Mouse (Mus musculus): ENCODE measurements around the gene Adamtsl4. TPM values are rescaled to one million over a fixed set of nuclear protein-coding genes. Genes with fewer than 3 reads are reported as not detected.

Adamtsl4 gene
- 0.80 and 1.1 TPM in 2 replicates for polyA plus RNA-seq (2014; fragmentation: Nextera tagmentation; extraction: Ambion mirVana)

DNA sequence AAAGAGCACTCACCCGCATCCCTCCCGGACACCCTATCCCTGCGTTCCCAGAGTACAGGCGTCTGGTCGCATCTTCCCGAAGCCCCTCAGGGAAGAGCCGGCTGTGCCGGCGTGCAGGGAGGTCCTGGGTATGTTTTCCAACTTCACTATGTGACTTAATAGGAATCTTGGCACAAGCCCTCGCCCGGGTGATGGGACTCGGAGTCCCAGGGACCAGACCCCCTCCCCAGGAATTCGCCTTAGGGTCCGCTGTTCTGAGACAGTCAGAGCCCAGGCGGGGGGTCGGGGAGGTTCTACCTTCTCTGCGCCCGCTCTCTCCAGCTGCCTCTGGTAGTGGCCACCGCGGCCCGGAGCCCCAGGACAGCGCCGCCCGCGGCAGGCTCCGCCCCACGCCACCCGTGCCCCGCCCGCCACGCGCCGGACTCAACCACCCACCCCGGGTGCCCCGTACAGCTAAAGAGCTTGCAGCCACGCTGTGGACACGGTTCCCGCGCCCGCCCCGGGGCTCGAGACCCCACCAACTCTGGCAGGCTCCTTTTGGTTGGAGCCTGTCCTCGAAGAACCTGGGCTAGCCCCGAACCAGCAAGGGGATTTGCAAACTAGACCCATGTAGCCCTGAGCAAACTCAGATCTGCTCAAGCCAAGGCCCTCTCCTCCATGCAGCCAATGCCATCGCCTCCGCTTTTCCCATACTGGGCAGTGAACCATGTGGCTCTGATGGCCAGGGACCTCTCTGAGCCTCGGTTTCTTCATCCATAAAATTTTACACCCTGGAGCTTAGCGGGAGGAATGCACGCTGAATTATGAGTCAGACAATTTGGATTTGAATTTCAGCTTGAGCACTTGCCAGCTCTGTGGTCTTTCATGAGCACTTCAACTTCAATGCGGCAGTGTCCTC, at the start of gene Adamtsl4:
TSS of gene Adamtsl4 (minus strand) at position 394 of the 898 bp plus-strand sequence.
- Histone ChIP-seq H3K36me3 (ENCODE audit: control insufficient read depth, insufficient read depth, low read length) (no peaks in the 10 kb centered on the region), H3K4me1 (ENCODE audit: control insufficient read depth, insufficient read depth, low read length) (peaks cover 11% of the 10 kb centered on the region; the same call in 1 of the 2 replicates), H3K27me3 (ENCODE audit: control insufficient read depth, insufficient read depth, low read length) (no peaks in the 10 kb centered on the region), H3K4me2 (ENCODE audit: low read length) (peak within 1 kb of the TSS; percentile 71), H3K27ac (replicated peaks; ENCODE audit: low read depth, low read length) (no peak within 1 kb of the TSS), H3K9ac (replicated peaks; ENCODE audit: low read length) (peak within 1 kb of the TSS; percentile 48; the same call in 1 of the 2 replicates), H3K4me3 (replicated peaks; ENCODE audit: low read depth, low read length) (peak within 1 kb of the TSS; percentile 33), H3K9me3 (ENCODE audit: control insufficient read depth, low read length) (no peaks in the 10 kb centered on the region)
- peak; percentile 57 for ATAC-seq (ENCODE audit: low FRiP score, low TSS enrichment)
- DNase-seq: peak; percentile 65
- WGBS: 4% methylated on average over 50 of the region's 50 CpGs

DNA sequence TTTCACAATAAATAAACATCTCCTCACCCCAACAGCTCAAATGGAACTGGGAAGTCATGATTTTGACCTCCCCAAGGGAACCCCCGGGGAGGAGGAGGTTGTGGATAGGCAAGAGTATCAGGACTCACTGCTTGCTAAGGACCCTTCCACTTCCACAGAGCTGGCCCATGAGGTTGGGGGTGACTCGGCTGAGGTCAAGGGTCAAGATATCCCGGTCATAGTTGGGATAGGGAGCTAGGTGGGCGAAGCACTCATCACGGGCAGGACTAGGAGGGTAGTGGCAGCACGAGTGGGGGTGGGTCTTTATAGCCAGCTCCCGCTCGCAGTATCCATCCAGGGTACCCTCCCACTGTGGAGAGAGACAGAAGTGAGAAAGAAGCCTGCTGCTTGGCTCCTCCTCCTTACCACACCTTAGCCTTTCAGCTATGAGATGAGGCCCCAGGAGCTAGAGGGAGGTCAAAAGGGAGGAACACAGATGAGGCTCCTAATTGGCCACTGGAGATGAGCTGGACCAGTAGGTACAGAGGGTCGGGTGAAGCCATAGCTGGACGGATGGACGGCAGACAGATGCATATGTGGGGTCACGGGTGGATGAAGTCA, 47.5 kb upstream of the Adamtsl4 start:
- ATAC-seq (ENCODE audit: low FRiP score, low TSS enrichment) (no peak), DNase-seq (no peak)
- Histone ChIP-seq H3K27me3 (ENCODE audit: control insufficient read depth, insufficient read depth, low read length) (no peaks in the 10 kb centered on the region), H3K4me2 (ENCODE audit: low read length) (no peak overlapping the region), H3K9ac (replicated peaks; ENCODE audit: low read length) (no peak overlapping the region), H3K27ac (replicated peaks; ENCODE audit: low read depth, low read length) (no peak overlapping the region), H3K4me3 (replicated peaks; ENCODE audit: low read depth, low read length) (no peak overlapping the region), H3K4me1 (ENCODE audit: control insufficient read depth, insufficient read depth, low read length) (no peaks in the 10 kb centered on the region), H3K36me3 (ENCODE audit: control insufficient read depth, insufficient read depth, low read length) (peaks cover 45% of the 10 kb centered on the region), H3K9me3 (ENCODE audit: control insufficient read depth, low read length) (no peaks in the 10 kb centered on the region)
- WGBS: 90% methylated on average over 12 of the region's 12 CpGs

DNA sequence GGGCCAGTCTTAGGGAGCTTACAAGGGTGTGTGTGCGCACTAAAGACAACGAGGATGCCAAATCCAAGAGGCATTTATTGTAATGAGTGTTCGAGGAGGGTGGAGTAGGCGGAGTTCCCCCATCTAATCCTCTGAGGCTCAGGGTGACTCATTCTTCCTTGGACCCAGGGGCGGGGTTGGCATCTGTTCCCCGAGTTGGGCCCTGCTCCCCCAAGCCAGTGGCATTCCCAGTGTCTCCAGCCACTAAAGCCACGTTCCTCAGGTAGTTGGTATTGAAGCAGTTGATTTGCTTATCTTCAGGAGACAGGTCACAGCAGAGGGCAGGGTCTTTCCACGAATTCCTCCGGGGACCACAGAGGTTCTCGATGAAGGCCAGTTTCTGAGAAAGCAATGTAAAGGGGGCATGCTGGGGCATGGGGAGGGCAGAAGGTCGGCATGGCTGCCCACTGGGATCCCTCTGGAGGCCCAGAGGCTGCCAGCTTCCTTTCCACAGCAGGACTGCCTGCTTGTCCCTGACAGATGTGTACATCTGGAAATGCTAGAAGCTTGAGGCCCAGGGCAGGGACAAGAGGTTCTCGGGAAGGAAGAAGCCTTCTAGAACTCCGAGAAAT, 46.5 kb upstream of the Adamtsl4 start:
- H3K9ac ChIP-seq (replicated peaks; ENCODE audit: low read length): no peak overlapping the region
- peaks cover 36% of the 10 kb centered on the region for H3K36me3 ChIP-seq (ENCODE audit: control insufficient read depth, insufficient read depth, low read length)
- ATAC-seq (ENCODE audit: low FRiP score, low TSS enrichment): no peak
- WGBS: 78% methylated on average over 13 of the region's 13 CpGs
- H3K9me3 ChIP-seq (ENCODE audit: control insufficient read depth, low read length): no peaks in the 10 kb centered on the region
- H3K4me2 ChIP-seq (ENCODE audit: low read length): no peak overlapping the region
- H3K4me3 ChIP-seq (replicated peaks; ENCODE audit: low read depth, low read length): no peak overlapping the region
- H3K4me1 ChIP-seq (ENCODE audit: control insufficient read depth, insufficient read depth, low read length): no peaks in the 10 kb centered on the region
- H3K27me3 ChIP-seq (ENCODE audit: control insufficient read depth, insufficient read depth, low read length): no peaks in the 10 kb centered on the region
- no peak overlapping the region for H3K27ac ChIP-seq (replicated peaks; ENCODE audit: low read depth, low read length)
- no peak for DNase-seq

DNA sequence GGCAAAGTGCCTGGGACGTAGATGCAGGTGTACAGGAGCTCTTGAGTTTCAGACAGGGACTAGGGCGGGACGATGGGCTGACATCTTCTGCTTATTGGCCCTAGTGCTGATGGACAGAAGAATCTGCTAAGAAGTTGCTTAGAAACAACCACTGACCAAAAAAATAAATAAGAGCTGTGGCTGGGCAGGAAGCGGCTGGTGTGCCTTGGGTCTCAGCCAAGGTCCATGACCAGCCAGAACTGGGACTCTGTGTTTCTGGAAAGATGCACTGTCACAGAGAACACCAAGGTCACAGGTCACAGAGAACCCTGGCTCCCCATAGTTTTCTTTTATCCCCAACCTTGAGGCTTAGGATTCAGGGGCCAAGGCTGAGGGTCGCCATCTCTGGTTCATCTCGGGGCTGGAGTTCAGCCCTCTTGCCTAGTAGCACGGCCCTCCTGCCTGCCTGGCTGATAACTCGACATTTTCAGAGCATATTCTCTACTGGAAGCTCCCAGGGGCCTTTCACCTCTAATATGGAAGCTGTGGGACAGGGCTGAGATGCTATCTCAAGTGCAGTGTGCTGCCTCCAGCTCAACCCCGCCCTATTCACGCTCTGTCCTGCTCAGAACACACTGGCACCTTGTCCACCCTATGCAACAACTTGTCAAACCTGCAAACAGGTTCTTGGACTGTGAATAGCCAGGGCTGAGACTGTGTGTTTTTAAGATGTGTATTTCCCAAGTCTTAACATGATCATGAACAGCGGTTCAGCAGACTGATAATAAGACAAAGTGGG, 45.2 kb upstream of the Adamtsl4 start:
- H3K27me3 ChIP-seq (ENCODE audit: control insufficient read depth, insufficient read depth, low read length): no peaks in the 10 kb centered on the region
- H3K27ac ChIP-seq (replicated peaks; ENCODE audit: low read depth, low read length): no peak overlapping the region
- H3K9me3 ChIP-seq (ENCODE audit: control insufficient read depth, low read length): no peaks in the 10 kb centered on the region
- H3K4me2 ChIP-seq (ENCODE audit: low read length): no peak overlapping the region
- DNase-seq (no peak), ATAC-seq (ENCODE audit: low FRiP score, low TSS enrichment) (no peak)
- H3K36me3 ChIP-seq (ENCODE audit: control insufficient read depth, insufficient read depth, low read length): peaks cover 29% of the 10 kb centered on the region
- H3K4me3 ChIP-seq (replicated peaks; ENCODE audit: low read depth, low read length): no peak overlapping the region
- H3K4me1 ChIP-seq (ENCODE audit: control insufficient read depth, insufficient read depth, low read length): no peaks in the 10 kb centered on the region
- no peak overlapping the region for H3K9ac ChIP-seq (replicated peaks; ENCODE audit: low read length)
- 84% methylated on average over 11 of the region's 11 CpGs for WGBS

DNA sequence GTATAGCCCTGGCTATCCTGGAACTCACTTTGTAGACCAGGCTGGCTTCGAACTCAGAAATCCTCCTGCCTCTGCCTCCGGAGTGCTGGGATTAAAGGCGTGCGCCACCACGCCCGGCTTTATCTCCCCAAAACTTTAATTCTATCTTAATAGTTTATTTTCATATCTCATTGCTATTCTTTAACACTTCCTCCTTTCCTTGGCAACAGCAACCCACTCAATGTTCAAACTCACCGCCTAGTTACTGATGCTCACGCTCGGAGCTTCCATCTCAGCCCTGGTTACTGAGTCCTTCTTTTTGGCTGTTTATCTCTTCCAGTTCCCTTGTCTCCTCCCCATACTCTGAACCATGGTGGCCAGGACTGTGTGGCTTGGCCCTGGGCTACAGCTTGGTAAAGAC, 44.6 kb upstream of the Adamtsl4 start:
- Histone ChIP-seq H3K4me3 (replicated peaks; ENCODE audit: low read depth, low read length) (no peak overlapping the region), H3K27me3 (ENCODE audit: control insufficient read depth, insufficient read depth, low read length) (no peaks in the 10 kb centered on the region), H3K9me3 (ENCODE audit: control insufficient read depth, low read length) (no peaks in the 10 kb centered on the region), H3K27ac (replicated peaks; ENCODE audit: low read depth, low read length) (no peak overlapping the region), H3K9ac (replicated peaks; ENCODE audit: low read length) (no peak overlapping the region), H3K4me2 (ENCODE audit: low read length) (no peak overlapping the region), H3K36me3 (ENCODE audit: control insufficient read depth, insufficient read depth, low read length) (peaks cover 29% of the 10 kb centered on the region), H3K4me1 (ENCODE audit: control insufficient read depth, insufficient read depth, low read length) (no peaks in the 10 kb centered on the region)
- WGBS: 99% methylated on average over 9 of the region's 9 CpGs
- no peak for ATAC-seq (ENCODE audit: low FRiP score, low TSS enrichment)
- DNase-seq: no peak

DNA sequence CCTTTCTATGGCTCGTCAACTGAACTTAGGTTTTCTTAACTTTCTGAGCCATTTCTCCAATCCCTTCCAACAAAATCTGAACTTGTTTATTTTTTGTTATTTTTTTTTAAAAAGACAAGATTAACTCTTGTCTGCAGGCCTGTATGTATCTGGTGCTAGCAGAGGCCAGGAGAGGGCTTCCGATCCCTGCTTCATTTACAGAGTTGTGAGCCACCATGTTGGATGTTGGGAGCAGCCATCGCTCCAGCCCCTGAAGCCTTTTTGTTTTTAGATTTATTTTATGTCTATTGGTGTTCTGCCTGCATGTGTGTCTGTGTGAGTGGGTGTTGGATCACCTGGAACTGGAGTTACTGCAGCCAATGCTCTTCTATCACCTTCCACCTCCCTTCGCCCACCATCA, 44.1 kb upstream of the Adamtsl4 start:
- Histone ChIP-seq H3K4me3 (replicated peaks; ENCODE audit: low read depth, low read length) (no peak overlapping the region), H3K27me3 (ENCODE audit: control insufficient read depth, insufficient read depth, low read length) (no peaks in the 10 kb centered on the region), H3K4me1 (ENCODE audit: control insufficient read depth, insufficient read depth, low read length) (no peaks in the 10 kb centered on the region), H3K9ac (replicated peaks; ENCODE audit: low read length) (no peak overlapping the region), H3K36me3 (ENCODE audit: control insufficient read depth, insufficient read depth, low read length) (peaks cover 28% of the 10 kb centered on the region), H3K4me2 (ENCODE audit: low read length) (no peak overlapping the region), H3K9me3 (ENCODE audit: control insufficient read depth, low read length) (no peaks in the 10 kb centered on the region), H3K27ac (replicated peaks; ENCODE audit: low read depth, low read length) (no peak overlapping the region)
- no peak for ATAC-seq (ENCODE audit: low FRiP score, low TSS enrichment)
- DNase-seq: no peak
- 93% methylated on average over 4 of the region's 4 CpGs for WGBS

DNA sequence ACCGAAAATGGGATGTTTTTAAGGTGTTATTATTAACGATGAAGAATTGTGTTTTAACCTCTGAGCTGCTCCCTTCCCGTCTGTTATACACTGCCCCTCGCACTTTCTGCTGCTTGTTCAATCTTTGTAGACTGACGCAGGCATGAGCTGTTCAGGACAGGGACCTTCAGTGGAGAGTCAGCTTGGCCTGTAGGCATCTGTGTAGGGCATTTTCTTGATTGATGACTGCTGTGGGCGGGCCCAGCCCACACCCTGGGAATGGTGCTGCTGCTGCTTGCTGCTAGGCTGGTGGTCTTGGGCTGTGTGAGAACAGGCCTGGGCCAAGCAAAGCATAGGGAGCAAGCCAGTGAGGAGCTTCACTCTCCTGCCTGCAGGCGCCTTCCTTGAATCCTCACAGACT, 42.7 kb upstream of the Adamtsl4 start:
- ATAC-seq (ENCODE audit: low FRiP score, low TSS enrichment): no peak
- H3K36me3 ChIP-seq (ENCODE audit: control insufficient read depth, insufficient read depth, low read length): peaks cover 15% of the 10 kb centered on the region
- no peak overlapping the region for H3K4me2 ChIP-seq (ENCODE audit: low read length)
- no peak overlapping the region for H3K4me3 ChIP-seq (replicated peaks; ENCODE audit: low read depth, low read length)
- no peak overlapping the region for H3K27ac ChIP-seq (replicated peaks; ENCODE audit: low read depth, low read length)
- H3K9me3 ChIP-seq (ENCODE audit: control insufficient read depth, low read length): no peaks in the 10 kb centered on the region
- H3K9ac ChIP-seq (replicated peaks; ENCODE audit: low read length): no peak overlapping the region
- H3K4me1 ChIP-seq (ENCODE audit: control insufficient read depth, insufficient read depth, low read length): no peaks in the 10 kb centered on the region
- no peaks in the 10 kb centered on the region for H3K27me3 ChIP-seq (ENCODE audit: control insufficient read depth, insufficient read depth, low read length)
- WGBS: 87% methylated on average over 7 of the region's 7 CpGs
- DNase-seq: no peak

DNA sequence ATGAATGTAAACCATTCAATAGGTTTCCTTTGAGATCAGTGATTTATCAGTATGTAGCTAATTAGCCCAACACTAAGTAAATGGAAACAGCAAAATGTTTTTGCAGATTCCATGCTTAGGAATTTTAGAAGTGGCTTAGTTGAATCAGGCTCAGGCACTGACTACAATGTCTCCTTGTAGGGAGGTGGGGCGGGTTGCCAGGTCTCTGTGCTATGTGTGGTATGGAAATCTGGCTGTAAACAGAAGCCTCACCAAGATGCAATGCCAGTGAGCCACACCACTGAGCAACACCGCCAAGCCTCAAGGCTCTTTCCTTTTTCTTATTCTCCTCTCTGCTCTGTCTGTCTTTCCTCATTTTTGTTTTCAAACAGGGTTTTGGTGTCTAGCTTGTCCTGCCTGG, 41.2 kb upstream of the Adamtsl4 start:
- DNase-seq (no peak), ATAC-seq (ENCODE audit: low FRiP score, low TSS enrichment) (no peak)
- no peak overlapping the region for H3K9ac ChIP-seq (replicated peaks; ENCODE audit: low read length)
- no peak overlapping the region for H3K4me3 ChIP-seq (replicated peaks; ENCODE audit: low read depth, low read length)
- no peak overlapping the region for H3K4me2 ChIP-seq (ENCODE audit: low read length)
- peaks cover 4% of the 10 kb centered on the region; the same call in 1 of the 2 replicates for H3K36me3 ChIP-seq (ENCODE audit: control insufficient read depth, insufficient read depth, low read length)
- H3K9me3 ChIP-seq (ENCODE audit: control insufficient read depth, low read length): no peaks in the 10 kb centered on the region
- no peaks in the 10 kb centered on the region for H3K4me1 ChIP-seq (ENCODE audit: control insufficient read depth, insufficient read depth, low read length)
- no peak overlapping the region for H3K27ac ChIP-seq (replicated peaks; ENCODE audit: low read depth, low read length)
- H3K27me3 ChIP-seq (ENCODE audit: control insufficient read depth, insufficient read depth, low read length): no peaks in the 10 kb centered on the region
- WGBS: 74% methylated on average over 2 of the region's 2 CpGs

Measured in midbrain, embryonic 14.5 days (tissue).